ENCODE assay signal across 34 mouse cellular contexts in the genomic region with DNA sequence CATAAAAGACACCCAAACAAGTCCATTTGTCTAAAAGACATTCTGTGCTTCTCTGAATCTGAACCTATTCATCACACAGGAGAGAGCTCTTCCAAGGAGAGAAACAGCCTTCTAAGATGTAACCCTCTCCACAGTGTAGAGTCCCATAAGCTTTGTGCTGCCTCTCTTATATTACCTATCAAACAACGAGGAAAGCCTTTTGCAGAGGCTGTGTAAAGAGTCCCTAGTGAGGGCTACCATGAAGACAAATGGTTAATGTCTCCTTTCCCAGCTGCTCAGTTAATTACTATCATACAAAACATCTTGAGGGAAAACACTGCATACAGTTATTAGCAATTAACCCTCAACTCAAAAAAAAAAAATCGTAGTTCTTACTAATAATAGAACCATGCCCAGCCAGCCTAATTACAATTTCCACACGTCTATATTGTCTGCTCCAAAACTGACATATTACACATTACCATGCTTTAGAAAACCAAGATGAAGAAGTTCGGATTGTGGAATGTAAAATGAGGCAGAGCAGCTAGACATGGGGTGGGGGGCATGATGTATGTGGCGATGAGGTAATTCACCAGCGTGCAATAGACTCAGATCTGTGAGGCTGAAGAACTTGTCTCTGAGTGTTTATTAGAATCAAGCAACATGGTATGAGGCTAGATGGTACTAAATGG. TPM values are rescaled to one million over a fixed set of nuclear protein-coding genes. Genes with fewer than 3 reads are reported as not detected.
A peak's percentile ranks its signal among the peaks of the same experiment; 100 is the strongest.
DNase-seq lines count a peak whose midpoint lies in the region; ATAC-seq and TF ChIP-seq lines count a peak whose summit lies in the region.
"Had no signal": no experiment of that assay in that cellular context is flagged by ENCODE, and none has a peak within 500 bp of the region (broad histone marks: within the 10 kb centered on the region; RNA-seq: fewer than 3 reads in every experiment).

No protein-coding gene starts in this region.

- peak; percentile 30; the same call in 1 of the 2 replicates for ATAC-seq in forebrain, embryonic 12.5 days (ENCODE audit: low FRiP score)
- ATAC-seq in forebrain, postnatal 0 days, result no peak; the same call in 1 of the 2 replicates
- no peak for ATAC-seq in midbrain, embryonic 14.5 days (ENCODE audit: low FRiP score, low TSS enrichment)
- ATAC-seq in hindbrain, embryonic 15.5 days (ENCODE audit: low FRiP score, low read depth), result peak; percentile 69
- ATAC-seq: activated CD4-positive, CD25-positive, alpha-beta regulatory T cell, adult 4 months; intestine, postnatal 0 days; lung, postnatal 0 days; midbrain, embryonic 15.5 days had no signal

- no peak for TF ChIP-seq CTCF in forebrain, postnatal 0 days (IDR thresholded peaks at IDR 0.05; ENCODE audit: low read depth)

- H3K9me3 ChIP-seq in forebrain, embryonic 12.5 days, result no peaks in the 10 kb centered on the region
- no peaks in the 10 kb centered on the region for H3K9me3 ChIP-seq in forebrain, postnatal 0 days (ENCODE audit: low read length)
- H3K9me3 ChIP-seq in midbrain, embryonic 14.5 days (ENCODE audit: control insufficient read depth, low read length), result no peaks in the 10 kb centered on the region
- no peaks in the 10 kb centered on the region for H3K9me3 ChIP-seq in midbrain, embryonic 10.5 days (replicated peaks)
- H3K9me3 ChIP-seq in hindbrain, embryonic 15.5 days, result no peaks in the 10 kb centered on the region
- H3K9me3 ChIP-seq: embryonic facial prominence, embryonic 13.5 days; heart, embryonic 15.5 days; limb, embryonic 10.5 days; limb, embryonic 15.5 days; liver, embryonic 13.5 days; midbrain, embryonic 15.5 days; neural tube, embryonic 12.5 days had no signal

- 50% methylated on average over 6 of the region's 6 CpGs for WGBS in forebrain, embryonic 12.5 days
- WGBS in forebrain, postnatal 0 days, result 33% methylated on average over 6 of the region's 6 CpGs
- 72% methylated on average over 6 of the region's 6 CpGs for WGBS in midbrain, embryonic 14.5 days
- 83% methylated on average over 6 of the region's 6 CpGs for WGBS in midbrain, embryonic 10.5 days
- WGBS in hindbrain, embryonic 15.5 days, result 46% methylated on average over 6 of the region's 6 CpGs

- no peak overlapping the region for H3K27ac ChIP-seq in forebrain, embryonic 12.5 days
- no peak overlapping the region for H3K27ac ChIP-seq in forebrain, postnatal 0 days (ENCODE audit: low read depth, low read length)
- H3K27ac ChIP-seq in midbrain, embryonic 14.5 days (replicated peaks; ENCODE audit: low read depth, low read length), result no peak overlapping the region
- no peak overlapping the region for H3K27ac ChIP-seq in midbrain, embryonic 10.5 days (replicated peaks)
- no peak overlapping the region for H3K27ac ChIP-seq in hindbrain, embryonic 15.5 days (replicated peaks)
- H3K27ac ChIP-seq: embryonic facial prominence, embryonic 13.5 days; heart, embryonic 15.5 days; limb, embryonic 10.5 days; limb, embryonic 15.5 days; liver, embryonic 13.5 days; midbrain, embryonic 15.5 days; neural tube, embryonic 12.5 days had no signal

- H3K36me3 ChIP-seq in forebrain, embryonic 12.5 days (replicated peaks), result no peaks in the 10 kb centered on the region
- no peaks in the 10 kb centered on the region for H3K36me3 ChIP-seq in forebrain, postnatal 0 days (ENCODE audit: insufficient read depth)
- no peaks in the 10 kb centered on the region for H3K36me3 ChIP-seq in midbrain, embryonic 14.5 days (ENCODE audit: control insufficient read depth, insufficient read depth, low read length)
- no peaks in the 10 kb centered on the region for H3K36me3 ChIP-seq in midbrain, embryonic 10.5 days
- H3K36me3 ChIP-seq in hindbrain, embryonic 15.5 days, result no peaks in the 10 kb centered on the region
- H3K36me3 ChIP-seq: embryonic facial prominence, embryonic 13.5 days; heart, embryonic 15.5 days; limb, embryonic 10.5 days; limb, embryonic 15.5 days; liver, embryonic 13.5 days; midbrain, embryonic 15.5 days; neural tube, embryonic 12.5 days had no signal

- no peak overlapping the region for H3K4me2 ChIP-seq in forebrain, embryonic 12.5 days
- no peak overlapping the region for H3K4me2 ChIP-seq in forebrain, postnatal 0 days (ENCODE audit: low read depth)
- H3K4me2 ChIP-seq in midbrain, embryonic 14.5 days (ENCODE audit: low read length), result no peak overlapping the region
- no peak overlapping the region for H3K4me2 ChIP-seq in hindbrain, embryonic 15.5 days
- H3K4me2 ChIP-seq: embryonic facial prominence, embryonic 13.5 days; heart, embryonic 15.5 days; limb, embryonic 15.5 days; liver, embryonic 13.5 days; midbrain, embryonic 15.5 days; neural tube, embryonic 12.5 days had no signal

- no peak for DNase-seq in forebrain, postnatal 0 days
- peak; percentile 4 for DNase-seq in midbrain, embryonic 14.5 days
- no peak for DNase-seq in midbrain, embryonic 10.5 days (ENCODE audit: low spot score)
- no peak for DNase-seq in adrenal gland, postnatal 25 days
- DNase-seq in embryo, embryonic 9.5 days (ENCODE audit: extremely low spot score), result no peak
- DNase-seq: adrenal gland, adult 2 months; cerebellum, adult 11 months; cerebellum, adult 9-11 months; embryo, embryonic 11 days; gastrocnemius, postnatal 10 days; kidney, postnatal 14 days; layer of hippocampus, adult 9-11 months; liver, embryonic 13.5 days; lung, adult 18-20 months; lung, postnatal 4 days; spleen, adult 18-20 months; thymus, postnatal 14 days had no signal

- H3K9ac ChIP-seq in forebrain, embryonic 12.5 days, result no peak overlapping the region
- H3K9ac ChIP-seq in forebrain, postnatal 0 days, result no peak overlapping the region
- H3K9ac ChIP-seq in midbrain, embryonic 14.5 days (replicated peaks; ENCODE audit: low read length), result no peak overlapping the region
- H3K9ac ChIP-seq in hindbrain, embryonic 15.5 days, result no peak overlapping the region
- H3K9ac ChIP-seq: embryonic facial prominence, embryonic 13.5 days; heart, embryonic 15.5 days; limb, embryonic 15.5 days; liver, embryonic 13.5 days; midbrain, embryonic 15.5 days; neural tube, embryonic 12.5 days had no signal

- H3K27me3 ChIP-seq in forebrain, embryonic 12.5 days, result no peaks in the 10 kb centered on the region
- H3K27me3 ChIP-seq in forebrain, postnatal 0 days (ENCODE audit: insufficient read depth, low read length), result no peaks in the 10 kb centered on the region
- H3K27me3 ChIP-seq in midbrain, embryonic 14.5 days (ENCODE audit: control insufficient read depth, insufficient read depth, low read length), result no peaks in the 10 kb centered on the region
- H3K27me3 ChIP-seq in midbrain, embryonic 10.5 days (ENCODE audit: low read depth, poor library complexity, severe bottlenecking), result no peaks in the 10 kb centered on the region
- no peaks in the 10 kb centered on the region for H3K27me3 ChIP-seq in hindbrain, embryonic 15.5 days
- H3K27me3 ChIP-seq: CH12.LX; embryonic facial prominence, embryonic 13.5 days; heart, embryonic 15.5 days; limb, embryonic 15.5 days; liver, embryonic 13.5 days; megakaryocyte, embryonic 14.5 days; midbrain, embryonic 15.5 days; neural tube, embryonic 12.5 days had no signal

- no peak overlapping the region for H3K4me3 ChIP-seq in forebrain, embryonic 12.5 days (replicated peaks)
- no peak overlapping the region for H3K4me3 ChIP-seq in forebrain, postnatal 0 days (ENCODE audit: low read depth, low read length)
- H3K4me3 ChIP-seq in midbrain, embryonic 14.5 days (replicated peaks; ENCODE audit: low read depth, low read length), result no peak overlapping the region
- H3K4me3 ChIP-seq in midbrain, embryonic 10.5 days, result no peak overlapping the region
- no peak overlapping the region for H3K4me3 ChIP-seq in hindbrain, embryonic 15.5 days
- H3K4me3 ChIP-seq: embryonic facial prominence, embryonic 13.5 days; heart, embryonic 15.5 days; limb, embryonic 10.5 days; limb, embryonic 15.5 days; liver, embryonic 13.5 days; megakaryocyte, embryonic 14.5 days; midbrain, embryonic 15.5 days; neural tube, embryonic 12.5 days had no signal

- H3K4me1 ChIP-seq in forebrain, embryonic 12.5 days, result no peaks in the 10 kb centered on the region
- H3K4me1 ChIP-seq in forebrain, postnatal 0 days (ENCODE audit: insufficient read depth), result no peaks in the 10 kb centered on the region
- H3K4me1 ChIP-seq in midbrain, embryonic 14.5 days (ENCODE audit: control insufficient read depth, insufficient read depth, low read length), result no peaks in the 10 kb centered on the region
- no peaks in the 10 kb centered on the region for H3K4me1 ChIP-seq in midbrain, embryonic 10.5 days
- H3K4me1 ChIP-seq in hindbrain, embryonic 15.5 days (replicated peaks), result no peaks in the 10 kb centered on the region
- H3K4me1 ChIP-seq: embryonic facial prominence, embryonic 13.5 days; heart, embryonic 15.5 days; limb, embryonic 10.5 days; limb, embryonic 15.5 days; liver, embryonic 13.5 days; megakaryocyte, embryonic 14.5 days; midbrain, embryonic 15.5 days; neural tube, embryonic 12.5 days had no signal

RNA-seq across cellular contexts. Expression of a gene that starts 13.3 kb away (rescaled TPM):
- polyA plus RNA-seq in forebrain, embryonic 12.5 days (2016; fragmentation: Nextera tagmentation; extraction: Ambion mirVana), result 5.5 and 6.1 TPM in 2 replicates
- total RNA-seq in forebrain, postnatal 0 days (2014; rRNA removed), result 14.3 and 21.8 TPM in 2 replicates
- polyA plus RNA-seq in forebrain, postnatal 0 days (2015; fragmentation: Nextera tagmentation; extraction: Ambion mirVana), result 4.6 and 5.0 TPM in 2 replicates
- polyA plus RNA-seq in midbrain, embryonic 14.5 days (2014; fragmentation: Nextera tagmentation; extraction: Ambion mirVana), result 6.7 and 7.7 TPM in 2 replicates
- 10.7 and 13.7 TPM in 2 replicates for polyA plus RNA-seq in midbrain, embryonic 10.5 days (2016; fragmentation: Nextera tagmentation; extraction: Ambion mirVana)
- 4.6 and 4.7 TPM in 2 replicates for polyA plus RNA-seq in hindbrain, embryonic 15.5 days (2015; fragmentation: Nextera tagmentation; extraction: Ambion mirVana)
- 0.46 TPM in 1 of 2 replicates, not detected in the other for total RNA-seq in adrenal gland, postnatal 25 days (2021)
- total RNA-seq: adrenal gland, adult 2 months; CH12.LX; granulocyte monocyte progenitor cell, adult 5-6 weeks; heart, postnatal 25 days had no signal
- polyA plus RNA-seq: activated CD4-positive, CD25-positive, alpha-beta regulatory T cell, adult 4 months; C2C12; urinary bladder, adult 2 months had no signal

Comparison
In these comparisons a context has a peak if more than half of its experiments do, and no peak if none do; other contexts are left out.
1. ATAC-seq: peak in forebrain, embryonic 12.5 days (single experiment) and hindbrain, embryonic 15.5 days (single experiment); none in forebrain, postnatal 0 days (single experiment) and midbrain, embryonic 14.5 days (single experiment).